Mouse (Mus musculus): Measurements from ENCODE around the gene Pxn. TPM values are rescaled to one million over a fixed set of nuclear protein-coding genes. Genes with fewer than 3 reads are reported as not detected.
A peak's percentile ranks its signal among the peaks of the same experiment; 100 is the strongest.

The Pxn gene
- 24.6 and 25.3 TPM in 2 replicates for polyA plus RNA-seq (2016; fragmentation: Nextera tagmentation; extraction: Ambion mirVana)

DNA sequence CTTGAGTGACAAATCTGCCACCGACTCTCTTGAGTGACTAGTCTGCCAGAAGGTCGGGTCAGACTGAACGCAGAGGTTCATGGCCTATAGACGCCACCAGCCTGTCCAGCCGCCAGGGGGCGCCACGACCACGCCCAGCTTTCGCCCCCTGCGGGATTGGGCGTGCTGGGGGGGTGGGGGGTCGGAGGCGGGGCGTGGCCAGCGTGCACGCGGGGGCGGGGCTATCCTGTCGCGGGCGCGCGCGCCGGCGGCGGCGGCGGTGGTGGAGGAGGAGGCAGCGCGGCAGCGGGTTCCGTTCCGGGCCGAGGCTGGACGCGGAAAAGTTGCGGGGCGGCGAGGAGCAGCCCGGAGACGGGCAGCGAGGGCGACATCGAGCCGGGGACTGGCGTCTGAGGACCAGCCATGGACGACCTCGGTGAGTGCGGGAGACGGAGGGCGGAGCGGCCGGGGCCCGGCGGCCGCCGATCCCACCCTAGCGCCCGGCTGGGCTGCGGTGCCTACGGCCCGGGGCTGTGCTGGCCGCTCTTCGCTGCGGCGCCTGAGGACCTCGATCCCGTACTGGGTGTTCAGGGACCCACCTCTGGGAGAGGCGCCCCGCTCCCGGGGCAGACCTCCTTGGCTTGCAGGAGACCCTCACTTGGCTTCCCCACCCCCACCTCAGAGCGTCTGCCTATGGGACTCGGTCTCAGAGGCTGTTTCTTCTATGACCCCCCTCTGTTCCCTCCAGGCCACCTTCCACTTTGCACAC lies at the start of gene Pxn:
Pxn (plus strand) TSS at position 223 of the 748 bp plus-strand sequence.
- Histone ChIP-seq H3K9ac (peak within 1 kb of the TSS; percentile 84), H3K9me3 (no peaks in the 10 kb centered on the region), H3K27me3 (peaks cover 9% of the 10 kb centered on the region; the same call in 1 of the 2 replicates), H3K36me3 (replicated peaks) (no peaks in the 10 kb centered on the region), H3K4me3 (replicated peaks) (peak within 1 kb of the TSS; percentile 89), H3K4me1 (peaks cover 36% of the 10 kb centered on the region), H3K4me2 (peak within 1 kb of the TSS; percentile 82), H3K27ac (peak within 1 kb of the TSS; percentile 73)
- under 1% methylated on average over 68 of the region's 74 CpGs for WGBS
- peak; percentile 85 for ATAC-seq (ENCODE audit: low FRiP score)

DNA sequence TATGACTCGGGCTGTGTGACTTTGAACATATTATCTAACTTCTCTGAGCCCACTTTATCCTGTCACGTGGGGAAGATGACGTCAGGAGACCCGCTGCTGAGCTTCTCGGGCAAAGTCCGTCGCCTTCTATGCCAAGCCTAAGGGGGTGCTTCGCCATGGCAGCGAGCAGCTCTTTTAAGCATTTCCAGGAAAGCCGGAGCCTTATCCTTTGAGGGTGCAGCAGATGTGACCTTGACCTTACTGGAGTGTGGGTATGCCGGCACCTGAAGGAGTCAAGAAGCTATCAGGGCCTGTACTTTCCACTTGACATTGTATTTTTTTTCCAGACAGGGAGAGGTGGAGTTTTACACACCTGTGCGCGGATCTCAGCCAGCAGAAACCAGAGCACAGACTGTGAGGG lies 47.6 kb upstream of the Pxn start:
- H3K4me3 ChIP-seq (replicated peaks): no peak overlapping the region
- H3K9ac ChIP-seq: no peak overlapping the region
- no peak overlapping the region for H3K27ac ChIP-seq
- no peaks in the 10 kb centered on the region for H3K9me3 ChIP-seq
- no peak for ATAC-seq (ENCODE audit: low FRiP score)
- peaks cover 11% of the 10 kb centered on the region for H3K36me3 ChIP-seq (replicated peaks)
- WGBS: 76% methylated on average over 13 of the region's 13 CpGs
- H3K4me1 ChIP-seq: no peaks in the 10 kb centered on the region
- H3K27me3 ChIP-seq: no peaks in the 10 kb centered on the region
- no peak overlapping the region for H3K4me2 ChIP-seq

DNA sequence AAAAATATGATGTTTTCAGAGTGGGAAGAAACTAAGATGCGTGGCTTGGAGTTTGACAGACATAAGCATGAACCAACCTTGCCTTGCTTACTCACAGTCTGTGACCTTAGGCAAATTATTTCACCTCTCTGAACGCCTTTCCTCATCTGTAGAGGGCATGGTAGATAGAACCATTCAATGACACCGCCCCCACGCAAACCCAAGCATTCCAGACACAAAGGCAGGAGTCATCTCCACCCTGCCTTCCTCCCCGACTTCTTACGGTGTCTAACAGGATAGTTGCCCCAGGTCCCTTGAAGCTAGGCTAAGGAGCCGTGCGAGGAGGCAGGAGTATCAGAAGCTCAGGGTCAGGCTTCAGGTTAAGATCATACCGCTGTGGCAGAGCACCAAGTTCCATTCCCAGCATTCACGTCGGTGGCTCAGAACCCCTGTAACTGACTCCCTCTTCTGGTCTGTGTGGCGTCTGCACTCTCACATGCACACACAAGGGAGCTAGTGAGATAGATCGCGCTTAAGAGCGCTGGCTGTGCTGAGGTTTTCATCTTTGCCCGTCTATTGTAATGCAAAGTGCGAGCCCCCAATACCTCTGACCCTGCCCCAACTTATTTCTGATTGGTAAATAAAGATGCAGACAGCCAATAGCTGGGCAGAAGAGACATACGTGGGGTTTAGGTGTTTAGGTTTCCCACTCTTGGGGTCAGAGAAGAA lies 41.9 kb upstream of the Pxn start:
- Histone ChIP-seq H3K4me1 (no peaks in the 10 kb centered on the region), H3K4me3 (replicated peaks) (no peak overlapping the region), H3K27ac (no peak overlapping the region), H3K9ac (no peak overlapping the region), H3K36me3 (replicated peaks) (no peaks in the 10 kb centered on the region), H3K4me2 (no peak overlapping the region), H3K9me3 (no peaks in the 10 kb centered on the region), H3K27me3 (no peaks in the 10 kb centered on the region)
- ATAC-seq (ENCODE audit: low FRiP score): no peak
- 77% methylated on average over 18 of the region's 18 CpGs for WGBS

DNA sequence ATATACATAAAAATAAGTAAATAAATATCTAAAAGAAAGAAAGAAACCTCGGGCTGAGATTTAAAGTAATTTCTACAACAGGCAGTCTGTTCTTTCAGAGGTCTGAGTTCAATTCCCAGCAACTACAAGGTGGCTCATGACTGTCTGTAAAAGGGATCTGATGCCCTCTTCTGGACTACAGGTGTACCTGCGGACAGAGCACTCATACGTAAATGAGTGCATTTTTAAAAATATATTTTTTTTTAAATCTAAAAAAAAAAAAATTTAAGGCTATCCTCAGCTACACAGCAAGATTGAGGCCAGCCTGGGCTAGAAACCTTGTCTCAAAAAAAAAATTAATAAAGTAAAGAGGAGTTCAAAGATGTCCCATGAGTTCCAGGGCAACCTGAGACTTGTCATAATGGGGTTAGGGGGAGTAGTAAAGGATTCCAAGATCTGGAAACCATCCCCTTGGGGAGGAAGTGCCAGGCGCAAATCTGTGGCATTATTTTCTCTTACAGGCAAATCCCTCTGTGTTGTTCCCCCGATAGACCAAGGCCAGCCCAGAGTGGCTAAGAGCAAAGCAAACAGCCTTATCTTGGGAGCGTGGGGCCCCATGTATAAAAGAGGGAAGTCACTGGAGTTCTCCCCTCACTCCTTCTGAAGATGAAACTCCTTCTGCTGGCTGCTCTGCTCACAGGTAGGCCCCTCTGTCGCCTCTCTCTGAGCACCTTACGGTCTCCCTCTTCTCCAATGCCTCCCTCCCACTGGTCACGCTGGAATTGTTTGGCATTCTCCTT lies 40.6 kb upstream of the Pxn start, which contains the start of gene Pla2g1b:
Pla2g1b (plus strand) TSS at position 621 of the 779 bp plus-strand sequence.
- Histone ChIP-seq H3K27me3 (no peaks in the 10 kb centered on the region), H3K9ac (no peak within 1 kb of the TSS), H3K4me1 (peaks cover 3% of the 10 kb centered on the region), H3K36me3 (replicated peaks) (no peaks in the 10 kb centered on the region), H3K9me3 (no peaks in the 10 kb centered on the region), H3K4me2 (no peak within 1 kb of the TSS), H3K4me3 (replicated peaks) (no peak within 1 kb of the TSS), H3K27ac (no peak within 1 kb of the TSS)
- WGBS: 52% methylated on average over 9 of the region's 9 CpGs
- no peak for ATAC-seq (ENCODE audit: low FRiP score)

DNA sequence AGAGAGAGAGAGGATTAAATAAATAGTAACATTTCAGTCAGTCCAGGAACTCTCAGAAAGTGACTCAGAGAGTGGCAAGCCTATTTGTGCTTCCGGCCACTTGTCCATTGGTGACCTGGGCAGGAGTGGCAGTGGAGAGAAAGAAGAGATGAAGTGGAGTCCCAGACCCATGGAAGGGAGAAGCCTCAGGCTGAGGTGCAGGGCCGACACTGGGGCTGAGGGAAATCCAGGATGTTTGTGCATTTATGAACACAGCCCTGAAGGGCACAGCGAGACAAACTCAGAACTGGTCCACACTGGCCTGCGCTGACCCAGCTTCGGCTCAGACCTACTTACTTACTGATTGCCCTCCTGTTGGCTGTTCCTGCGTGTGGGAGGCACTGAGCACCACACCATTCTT lies 36.7 kb upstream of the Pxn start:
- Histone ChIP-seq H3K4me2 (no peak overlapping the region), H3K9ac (no peak overlapping the region)
- no peak for ATAC-seq (ENCODE audit: low FRiP score)

DNA sequence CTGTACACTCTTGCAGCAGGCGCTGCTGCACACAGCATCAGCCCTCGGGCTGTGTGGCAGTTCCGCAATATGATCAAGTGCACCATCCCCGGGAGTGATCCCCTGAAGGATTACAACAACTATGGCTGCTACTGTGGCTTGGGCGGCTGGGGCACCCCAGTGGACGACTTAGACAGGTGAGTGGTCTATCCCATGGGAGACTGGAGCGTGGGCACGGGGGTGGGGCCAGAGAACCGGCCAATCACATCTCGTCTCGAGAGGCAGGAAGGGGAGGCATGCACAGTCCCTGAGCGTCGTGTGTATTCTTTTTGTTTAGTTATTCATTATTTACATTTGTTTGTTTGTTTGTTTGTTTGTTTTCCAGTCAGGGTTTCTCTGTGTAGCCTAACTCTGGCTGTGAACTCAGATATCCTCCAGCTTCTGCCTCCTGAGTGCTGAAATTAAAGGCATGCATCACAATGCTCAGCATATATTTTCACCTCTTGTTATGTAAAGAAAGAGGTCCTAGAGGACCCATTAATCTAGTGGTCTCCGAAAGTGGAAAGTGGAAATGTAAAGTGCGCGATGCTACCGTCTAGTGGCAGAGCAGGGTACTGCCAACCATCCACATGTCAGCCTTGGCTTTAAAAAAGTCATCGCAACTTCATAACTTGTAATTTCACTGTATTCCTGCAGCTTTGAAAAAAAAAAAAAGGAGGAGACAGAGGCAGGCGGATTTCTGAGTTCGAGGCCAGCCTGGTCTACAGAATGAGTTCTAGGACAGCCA lies 35.5 kb upstream of the Pxn start:
- peaks cover 17% of the 10 kb centered on the region for H3K4me1 ChIP-seq
- no peaks in the 10 kb centered on the region for H3K36me3 ChIP-seq (replicated peaks)
- peaks cover 5% of the 10 kb centered on the region for H3K27me3 ChIP-seq
- WGBS: 41% methylated on average over 20 of the region's 20 CpGs
- H3K4me2 ChIP-seq: no peak overlapping the region
- H3K9me3 ChIP-seq: no peaks in the 10 kb centered on the region
- H3K27ac ChIP-seq: no peak overlapping the region
- no peak for ATAC-seq (ENCODE audit: low FRiP score)
- no peak overlapping the region for H3K9ac ChIP-seq
- H3K4me3 ChIP-seq (replicated peaks): no peak overlapping the region

More for the DNA sequence above, 36.7 kb upstream of the Pxn start:
- H3K27me3 ChIP-seq: peaks cover 4% of the 10 kb centered on the region
- H3K36me3 ChIP-seq (replicated peaks): no peaks in the 10 kb centered on the region
- peaks cover 8% of the 10 kb centered on the region for H3K4me1 ChIP-seq
- H3K9me3 ChIP-seq: no peaks in the 10 kb centered on the region
- H3K4me3 ChIP-seq (replicated peaks): no peak overlapping the region
- no peak overlapping the region for H3K27ac ChIP-seq
- 75% methylated on average over 6 of the region's 6 CpGs for WGBS

DNA sequence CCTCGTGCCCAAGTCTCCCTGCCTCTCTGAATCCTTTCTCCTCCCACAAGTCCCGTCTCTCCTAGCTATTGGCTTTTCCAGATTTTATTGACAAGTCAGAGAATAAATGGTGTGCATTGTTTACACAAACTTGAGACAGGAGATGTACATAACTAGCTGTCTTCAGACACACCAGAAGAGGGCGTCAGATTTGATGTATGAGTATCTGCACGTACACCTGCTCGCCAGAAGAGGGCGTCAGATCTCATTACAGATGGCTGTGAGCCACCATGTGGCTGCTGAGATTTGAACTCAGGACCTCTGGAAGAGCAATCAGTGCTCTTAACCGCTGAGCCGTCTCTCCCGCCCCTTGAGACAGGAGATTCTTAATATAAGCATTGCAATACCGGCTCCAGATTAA lies 33.3 kb upstream of the Pxn start:
- Histone ChIP-seq H3K27me3 (peaks cover 5% of the 10 kb centered on the region), H3K9me3 (no peaks in the 10 kb centered on the region), H3K9ac (no peak overlapping the region), H3K4me3 (replicated peaks) (no peak overlapping the region), H3K27ac (no peak overlapping the region), H3K4me1 (peaks cover 21% of the 10 kb centered on the region), H3K4me2 (no peak overlapping the region), H3K36me3 (replicated peaks) (no peaks in the 10 kb centered on the region; the same call in 1 of the 2 replicates)
- no peak for ATAC-seq (ENCODE audit: low FRiP score)
- 71% methylated on average over 10 of the region's 10 CpGs for WGBS

DNA sequence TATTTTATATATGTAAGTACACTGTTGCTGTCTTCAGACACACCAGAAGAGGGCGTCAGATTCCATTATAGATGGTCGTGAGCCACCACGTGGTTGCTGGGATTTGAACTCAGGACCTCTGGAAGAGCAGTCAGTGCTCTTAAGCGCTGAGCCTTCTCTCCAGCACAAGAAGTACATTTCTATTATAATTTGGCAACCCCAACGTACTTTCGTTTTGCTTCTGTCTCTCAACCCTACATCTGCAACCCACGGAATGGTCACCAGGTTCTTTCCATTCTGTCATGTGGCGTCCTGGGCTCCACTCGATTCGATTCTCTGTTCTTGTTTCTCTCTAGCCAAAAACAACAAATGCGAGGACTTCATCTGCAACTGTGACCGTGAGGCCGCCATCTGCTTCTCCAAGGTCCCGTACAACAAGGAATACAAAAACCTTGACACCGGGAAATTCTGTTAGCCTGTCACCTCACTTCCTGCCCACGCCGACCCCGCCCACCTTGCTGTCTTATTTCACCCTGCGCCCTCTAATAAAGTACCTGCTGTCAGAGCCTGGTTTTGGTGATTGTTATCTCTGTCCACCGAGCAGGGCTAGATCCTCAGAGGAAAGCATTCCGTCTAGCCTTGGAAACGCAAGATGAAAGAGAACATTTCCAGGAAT lies 32.2 kb upstream of the Pxn start:
- Histone ChIP-seq H3K9ac (no peak overlapping the region), H3K4me2 (no peak overlapping the region), H3K4me1 (peaks cover 21% of the 10 kb centered on the region), H3K9me3 (no peaks in the 10 kb centered on the region), H3K27ac (no peak overlapping the region), H3K36me3 (replicated peaks) (no peaks in the 10 kb centered on the region; the same call in 1 of the 2 replicates), H3K27me3 (peaks cover 6% of the 10 kb centered on the region), H3K4me3 (replicated peaks) (no peak overlapping the region)
- no peak for ATAC-seq (ENCODE audit: low FRiP score)
- WGBS: 82% methylated on average over 22 of the region's 22 CpGs

DNA sequence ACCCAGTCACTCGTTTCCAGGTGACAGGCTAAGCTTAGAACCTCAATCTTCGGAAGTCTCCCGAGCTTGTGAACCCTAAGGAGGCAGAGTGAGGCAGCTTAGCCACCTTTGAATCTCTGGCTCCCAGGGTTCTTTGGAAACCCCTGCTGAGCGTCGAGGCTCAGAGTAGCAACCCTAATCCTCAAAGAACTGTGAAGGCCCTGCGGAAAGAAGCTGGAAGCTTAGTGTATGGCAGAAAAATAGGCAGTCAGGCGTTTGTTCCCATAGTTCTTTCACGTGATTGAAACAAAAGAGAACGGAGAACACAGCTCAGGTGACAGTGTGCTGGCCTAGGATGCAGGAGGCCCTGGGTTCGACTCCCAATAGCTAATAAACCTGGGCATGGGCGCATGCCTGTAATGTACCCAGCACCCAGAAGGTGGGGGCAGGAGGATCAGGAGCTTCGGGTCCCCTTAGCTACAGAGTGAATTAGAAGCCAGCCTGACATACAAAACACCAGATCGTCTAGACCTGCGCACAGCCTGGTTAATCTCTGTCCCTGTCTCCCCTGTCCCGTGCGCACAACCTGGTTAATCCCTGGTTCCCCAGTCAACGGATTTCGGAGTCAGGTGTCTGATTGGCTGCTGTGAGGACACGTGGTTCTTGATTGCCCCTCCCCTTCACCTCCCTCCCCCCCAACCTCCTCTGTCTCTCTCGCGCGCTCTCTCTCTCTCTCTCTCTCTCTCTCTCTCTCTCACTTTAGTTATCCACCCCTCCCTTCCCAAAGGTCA lies 31.0 kb upstream of the Pxn start:
- Histone ChIP-seq H3K27ac (0 out of 2 replicates have a peak overlapping the region, but pooled peaks have one; percentile 14), H3K36me3 (replicated peaks) (no peaks in the 10 kb centered on the region; the same call in 1 of the 2 replicates), H3K27me3 (peaks cover 18% of the 10 kb centered on the region), H3K9me3 (no peaks in the 10 kb centered on the region), H3K4me2 (peak overlapping the region; percentile 47), H3K4me3 (replicated peaks) (peak overlapping the region; percentile 28), H3K9ac (peak overlapping the region; percentile 44), H3K4me1 (peaks cover 26% of the 10 kb centered on the region)
- ATAC-seq (ENCODE audit: low FRiP score): peak; percentile 84
- 5% methylated on average over 22 of the region's 22 CpGs for WGBS

DNA sequence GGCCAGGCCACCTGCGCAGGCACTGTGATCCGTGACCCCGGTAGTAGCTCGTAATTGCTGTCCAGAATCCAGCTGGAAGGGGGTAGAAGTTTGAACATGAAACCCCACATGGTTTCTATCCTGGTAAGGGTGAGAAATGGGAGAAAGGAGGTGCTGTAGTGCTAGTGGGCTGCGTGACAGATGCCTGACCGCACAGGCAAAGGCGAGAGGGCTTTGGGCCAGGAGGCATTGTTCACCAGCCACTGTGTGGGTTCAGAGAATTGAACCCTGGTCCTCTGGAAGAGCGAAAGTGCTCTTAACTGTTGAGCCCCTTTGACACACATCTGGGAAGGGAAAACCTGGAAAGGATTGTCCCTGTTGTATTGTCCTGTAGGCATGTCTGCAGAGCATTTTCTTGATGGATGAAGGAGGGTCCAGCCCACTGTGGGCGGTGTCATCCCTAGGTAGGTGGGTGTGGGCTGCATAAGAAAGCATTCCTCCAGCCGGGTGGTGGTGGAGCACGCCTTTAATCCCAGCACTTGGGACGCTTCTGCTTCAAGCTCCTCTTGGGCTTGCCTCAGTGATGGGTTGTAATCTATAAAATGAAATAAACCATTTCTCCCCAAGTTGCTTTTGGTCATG lies 30.3 kb upstream of the Pxn start:
- H3K4me3 ChIP-seq (replicated peaks): peak overlapping the region; percentile 28
- H3K9me3 ChIP-seq: no peaks in the 10 kb centered on the region
- H3K9ac ChIP-seq: peak overlapping the region; percentile 44; the same call in 1 of the 2 replicates
- peak overlapping the region; percentile 47 for H3K4me2 ChIP-seq
- 35% methylated on average over 12 of the region's 12 CpGs for WGBS
- peaks cover 19% of the 10 kb centered on the region for H3K4me1 ChIP-seq
- H3K27me3 ChIP-seq: peaks cover 24% of the 10 kb centered on the region
- H3K36me3 ChIP-seq (replicated peaks): no peaks in the 10 kb centered on the region; the same call in 1 of the 2 replicates
- ATAC-seq (ENCODE audit: low FRiP score): peak; percentile 36; the same call in 1 of the 2 replicates
- 0 out of 2 replicates have a peak overlapping the region, but pooled peaks have one; percentile 14 for H3K27ac ChIP-seq

Measured in forebrain, embryonic 12.5 days (tissue).